Mouse (Mus musculus): ENCODE data around the gene Hist1h2an. TPM values are rescaled to one million over a fixed set of nuclear protein-coding genes. Genes with fewer than 3 reads are reported as not detected.
"Not testable (repeated sequence)": the region's sequence is repeated elsewhere in the genome, so short reads cannot be mapped to it uniquely, and the experiment has no call there.

Gene Hist1h2an
- 1.8 and 5.1 TPM in 2 replicates for polyA plus RNA-seq (2015; fragmentation: Nextera tagmentation; extraction: Ambion mirVana)

GRCm38 (mm10) chr13:21786899-21787629 is at the start of gene Hist1h2an, which contains the start of gene Hist1h2bp:
Hist1h2an (minus strand) TSS chr13:21787218.
Hist1h2bp (plus strand) TSS chr13:21787461.
- H3K27me3 ChIP-seq (ENCODE audit: control insufficient read depth, insufficient read depth, low read depth, low read length); H3K36me3 ChIP-seq (ENCODE audit: control insufficient read depth, insufficient read depth, low read length); H3K9me3 ChIP-seq (ENCODE audit: control insufficient read depth, low read length): not testable (repeated sequence)
- peak within 1 kb of the TSS; percentile 91 for H3K27ac ChIP-seq (ENCODE audit: low read length)
- ATAC-seq (ENCODE audit: low read depth), result peak; percentile 93
- peak within 1 kb of the TSS; percentile 64 for H3K9ac ChIP-seq (ENCODE audit: low read length)
- peak within 1 kb of the TSS; percentile 47 for H3K4me3 ChIP-seq (ENCODE audit: low read length)
- peak within 1 kb of the TSS; percentile 62 for H3K4me2 ChIP-seq (ENCODE audit: low read depth, low read length)
- H3K4me1 ChIP-seq (replicated peaks; ENCODE audit: control insufficient read depth, insufficient read depth, low read length), result peaks cover 32% of the 10 kb centered on the region
- WGBS, result under 1% methylated on average over 33 of the region's 63 CpGs

GRCm38 (mm10) chr13:21833461-21833860 is 46.4 kb upstream of the Hist1h2an start, which contains the start of the genes Hist1h2ap and Hist1h2br:
Hist1h2ap (minus strand) TSS chr13:21833507.
Hist1h2br (plus strand) TSS chr13:21833743.
- H3K27ac ChIP-seq (ENCODE audit: low read length); H3K9ac ChIP-seq (ENCODE audit: low read length); H3K27me3 ChIP-seq (ENCODE audit: control insufficient read depth, insufficient read depth, low read depth, low read length); H3K4me2 ChIP-seq (ENCODE audit: low read depth, low read length); H3K36me3 ChIP-seq (ENCODE audit: control insufficient read depth, insufficient read depth, low read length); H3K4me3 ChIP-seq (ENCODE audit: low read length); H3K9me3 ChIP-seq (ENCODE audit: control insufficient read depth, low read length); H3K4me1 ChIP-seq (replicated peaks; ENCODE audit: control insufficient read depth, insufficient read depth, low read length): not testable (repeated sequence)
- WGBS, result no CpG with 5 or more reads among the region's 24 CpGs
- ATAC-seq (ENCODE audit: low read depth), result peak; percentile 92

- peak; percentile 86 for ATAC-seq (ENCODE audit: low read depth)
- H3K9me3 ChIP-seq (ENCODE audit: control insufficient read depth, low read length); H3K27me3 ChIP-seq (ENCODE audit: control insufficient read depth, insufficient read depth, low read depth, low read length); H3K36me3 ChIP-seq (ENCODE audit: control insufficient read depth, insufficient read depth, low read length); H3K4me1 ChIP-seq (replicated peaks; ENCODE audit: control insufficient read depth, insufficient read depth, low read length); H3K9ac ChIP-seq (ENCODE audit: low read length): not testable (repeated sequence)
- Histone ChIP-seq H3K27ac (ENCODE audit: low read length) (0 out of 2 replicates have a peak within 1 kb of the TSS, but pooled peaks have one; percentile 46), H3K4me2 (ENCODE audit: low read depth, low read length) (peak within 1 kb of the TSS; percentile 35), H3K4me3 (ENCODE audit: low read length) (0 out of 2 replicates have a peak within 1 kb of the TSS, but pooled peaks have one; percentile 15)
- WGBS, result 2% methylated on average over 19 of the region's 58 CpGs
Observed at GRCm38 (mm10) chr13:21831418-21832394, 44.7 kb upstream of the Hist1h2an start, which contains the start of gene Hist1h4n. Hist1h4n (minus strand) TSS chr13:21832196.

- Histone ChIP-seq H3K9me3 (ENCODE audit: control insufficient read depth, low read length) (no peaks in the 10 kb centered on the region), H3K27me3 (ENCODE audit: control insufficient read depth, insufficient read depth, low read depth, low read length) (no peaks in the 10 kb centered on the region), H3K4me3 (ENCODE audit: low read length) (no peak overlapping the region), H3K36me3 (ENCODE audit: control insufficient read depth, insufficient read depth, low read length) (no peaks in the 10 kb centered on the region), H3K4me2 (ENCODE audit: low read depth, low read length) (no peak overlapping the region), H3K4me1 (replicated peaks; ENCODE audit: control insufficient read depth, insufficient read depth, low read length) (no peaks in the 10 kb centered on the region), H3K9ac (ENCODE audit: low read length) (no peak overlapping the region), H3K27ac (ENCODE audit: low read length) (peak overlapping the region; percentile 8; the same call in 1 of the 2 replicates)
- ATAC-seq (ENCODE audit: low read depth), result no peak
- 80% methylated on average over 10 of the region's 10 CpGs for WGBS
Observed at GRCm38 (mm10) chr13:21830344-21830743, 43.3 kb upstream of the Hist1h2an start.

GRCm38 (mm10) chr13:21828511-21828910 is 41.5 kb upstream of the Hist1h2an start:
- 69% methylated on average over 3 of the region's 3 CpGs for WGBS
- no peak overlapping the region for H3K4me2 ChIP-seq (ENCODE audit: low read depth, low read length)
- H3K9ac ChIP-seq (ENCODE audit: low read length), result no peak overlapping the region
- no peak overlapping the region for H3K27ac ChIP-seq (ENCODE audit: low read length)
- no peaks in the 10 kb centered on the region for H3K9me3 ChIP-seq (ENCODE audit: control insufficient read depth, low read length)
- no peaks in the 10 kb centered on the region for H3K36me3 ChIP-seq (ENCODE audit: control insufficient read depth, insufficient read depth, low read length)
- H3K4me1 ChIP-seq (replicated peaks; ENCODE audit: control insufficient read depth, insufficient read depth, low read length), result no peaks in the 10 kb centered on the region
- H3K4me3 ChIP-seq (ENCODE audit: low read length), result no peak overlapping the region
- no peaks in the 10 kb centered on the region for H3K27me3 ChIP-seq (ENCODE audit: control insufficient read depth, insufficient read depth, low read depth, low read length)
- ATAC-seq (ENCODE audit: low read depth), result no peak

GRCm38 (mm10) chr13:21820082-21820890 is 33.3 kb upstream of the Hist1h2an start:
- H3K27ac ChIP-seq (ENCODE audit: low read length); H3K9me3 ChIP-seq (ENCODE audit: control insufficient read depth, low read length); H3K4me3 ChIP-seq (ENCODE audit: low read length); H3K4me2 ChIP-seq (ENCODE audit: low read depth, low read length); ATAC-seq (ENCODE audit: low read depth); H3K9ac ChIP-seq (ENCODE audit: low read length); H3K27me3 ChIP-seq (ENCODE audit: control insufficient read depth, insufficient read depth, low read depth, low read length); H3K36me3 ChIP-seq (ENCODE audit: control insufficient read depth, insufficient read depth, low read length); H3K4me1 ChIP-seq (replicated peaks; ENCODE audit: control insufficient read depth, insufficient read depth, low read length): not testable (repeated sequence)
- 65% methylated on average over 6 of the region's 16 CpGs for WGBS

GRCm38 (mm10) chr13:21812092-21812491 is 25.1 kb upstream of the Hist1h2an start:
- H3K27me3 ChIP-seq (ENCODE audit: control insufficient read depth, insufficient read depth, low read depth, low read length); H3K9me3 ChIP-seq (ENCODE audit: control insufficient read depth, low read length); H3K4me1 ChIP-seq (replicated peaks; ENCODE audit: control insufficient read depth, insufficient read depth, low read length); H3K9ac ChIP-seq (ENCODE audit: low read length); H3K36me3 ChIP-seq (ENCODE audit: control insufficient read depth, insufficient read depth, low read length): not testable (repeated sequence)
- under 1% methylated on average over 11 of the region's 14 CpGs for WGBS
- peak; percentile 57 for ATAC-seq (ENCODE audit: low read depth)
- peak overlapping the region; percentile 49 for H3K27ac ChIP-seq (ENCODE audit: low read length)
- 0 out of 2 replicates have a peak overlapping the region, but pooled peaks have one; percentile 13 for H3K4me3 ChIP-seq (ENCODE audit: low read length)
- 0 out of 2 replicates have a peak overlapping the region, but pooled peaks have one; percentile 35 for H3K4me2 ChIP-seq (ENCODE audit: low read depth, low read length)

- H3K9ac ChIP-seq (ENCODE audit: low read length); H3K27me3 ChIP-seq (ENCODE audit: control insufficient read depth, insufficient read depth, low read depth, low read length); H3K4me1 ChIP-seq (replicated peaks; ENCODE audit: control insufficient read depth, insufficient read depth, low read length); H3K36me3 ChIP-seq (ENCODE audit: control insufficient read depth, insufficient read depth, low read length); H3K9me3 ChIP-seq (ENCODE audit: control insufficient read depth, low read length): not testable (repeated sequence)
- 0 out of 2 replicates have a peak within 1 kb of the TSS, but pooled peaks have one; percentile 35 for H3K4me2 ChIP-seq (ENCODE audit: low read depth, low read length)
- peak within 1 kb of the TSS; percentile 49 for H3K27ac ChIP-seq (ENCODE audit: low read length)
- WGBS, result no CpG with 5 or more reads among the region's 24 CpGs
- H3K4me3 ChIP-seq (ENCODE audit: low read length), result 0 out of 2 replicates have a peak within 1 kb of the TSS, but pooled peaks have one; percentile 13
- peak; percentile 67 for ATAC-seq (ENCODE audit: low read depth)
Observed at GRCm38 (mm10) chr13:21811539-21811938, 24.5 kb upstream of the Hist1h2an start, which contains the start of gene Hist1h4m. Hist1h4m (plus strand) TSS chr13:21811746.

Data from lung, embryonic 16.5 days (tissue).